Mouse (Mus musculus): ENCODE results near the gene Rimbp2. TPM values are rescaled to one million over a fixed set of nuclear protein-coding genes. Genes with fewer than 3 reads are reported as not detected.

Rimbp2 gene
- polyA plus RNA-seq, 2 experiments: 0.03 to 0.30 TPM

- TF ChIP-seq POLR2A (IDR thresholded peaks at IDR 0.05; ENCODE audit: borderline replicate concordance, extremely low read depth, insufficient read depth, insufficient read length): no peak
- no peak for ATAC-seq (ENCODE audit: low FRiP score, low read depth)
- H3K9me3 ChIP-seq (ENCODE audit: control insufficient read depth, low read length): no peaks in the 10 kb centered on the region
- no peaks in the 10 kb centered on the region for H3K4me1 ChIP-seq (ENCODE audit: control insufficient read depth, insufficient read depth, low read length)
- H3K4me3 ChIP-seq (replicated peaks; ENCODE audit: low read length): no peak overlapping the region
- WGBS: 69% methylated on average over 2 of the region's 2 CpGs
- no peak overlapping the region for H3K9ac ChIP-seq (ENCODE audit: low read depth, low read length, severe bottlenecking)
- H3K4me2 ChIP-seq (replicated peaks; ENCODE audit: low read depth, low read length, severe bottlenecking): no peak overlapping the region
- H3K36me3 ChIP-seq (ENCODE audit: control insufficient read depth, insufficient read depth, low read length): no peaks in the 10 kb centered on the region
- no peaks in the 10 kb centered on the region for H3K27me3 ChIP-seq (ENCODE audit: control insufficient read depth, insufficient read depth, low read length)
- DNase-seq (ENCODE audit: low spot score): no peak
- no peak overlapping the region for H3K27ac ChIP-seq (replicated peaks; ENCODE audit: low read depth, low read length)
Observed at GRCm38 (mm10) chr5:128776386-128776785, 176.9 kb downstream of the Rimbp2 start.

- no peak for DNase-seq (ENCODE audit: low spot score)
- TF ChIP-seq POLR2A (IDR thresholded peaks at IDR 0.05; ENCODE audit: borderline replicate concordance, extremely low read depth, insufficient read depth, insufficient read length): no peak
Observed at GRCm38 (mm10) chr5:128769026-128769631, 184.2 kb downstream of the Rimbp2 start.

GRCm38 (mm10) chr5:128761118-128761517 lies 192.2 kb downstream of the Rimbp2 start:
- Histone ChIP-seq H3K9ac (ENCODE audit: low read depth, low read length, severe bottlenecking) (no peak overlapping the region), H3K36me3 (ENCODE audit: control insufficient read depth, insufficient read depth, low read length) (no peaks in the 10 kb centered on the region), H3K4me3 (replicated peaks; ENCODE audit: low read length) (no peak overlapping the region), H3K4me1 (ENCODE audit: control insufficient read depth, insufficient read depth, low read length) (no peaks in the 10 kb centered on the region), H3K27ac (replicated peaks; ENCODE audit: low read depth, low read length) (no peak overlapping the region), H3K4me2 (replicated peaks; ENCODE audit: low read depth, low read length, severe bottlenecking) (no peak overlapping the region), H3K9me3 (ENCODE audit: control insufficient read depth, low read length) (0 out of 2 replicates have a peak, but pooled peaks cover 2% of the 10 kb centered on the region), H3K27me3 (ENCODE audit: control insufficient read depth, insufficient read depth, low read length) (no peaks in the 10 kb centered on the region)
- DNase-seq (ENCODE audit: low spot score) (no peak), ATAC-seq (ENCODE audit: low FRiP score, low read depth) (no peak)
- WGBS: 27% methylated on average over 7 of the region's 8 CpGs
- TF ChIP-seq POLR2A (IDR thresholded peaks at IDR 0.05; ENCODE audit: borderline replicate concordance, extremely low read depth, insufficient read depth, insufficient read length): no peak

More at GRCm38 (mm10) chr5:128769026-128769631, 184.2 kb downstream of the Rimbp2 start:
- no peak overlapping the region for H3K27ac ChIP-seq (replicated peaks; ENCODE audit: low read depth, low read length)
- peak overlapping the region; percentile 37 for H3K4me2 ChIP-seq (replicated peaks; ENCODE audit: low read depth, low read length, severe bottlenecking)
- no peaks in the 10 kb centered on the region for H3K9me3 ChIP-seq (ENCODE audit: control insufficient read depth, low read length)
- H3K36me3 ChIP-seq (ENCODE audit: control insufficient read depth, insufficient read depth, low read length): no peaks in the 10 kb centered on the region
- no peaks in the 10 kb centered on the region for H3K27me3 ChIP-seq (ENCODE audit: control insufficient read depth, insufficient read depth, low read length)
- 8% methylated on average over 10 of the region's 10 CpGs for WGBS
- peak; percentile 71 for ATAC-seq (ENCODE audit: low FRiP score, low read depth)
- H3K4me1 ChIP-seq (ENCODE audit: control insufficient read depth, insufficient read depth, low read length): no peaks in the 10 kb centered on the region; the same call in 1 of the 2 replicates
- H3K9ac ChIP-seq (ENCODE audit: low read depth, low read length, severe bottlenecking): no peak overlapping the region
- 0 out of 2 replicates have a peak overlapping the region, but pooled peaks have one; percentile 5 for H3K4me3 ChIP-seq (replicated peaks; ENCODE audit: low read length)

- Histone ChIP-seq H3K4me2 (replicated peaks; ENCODE audit: low read depth, low read length, severe bottlenecking) (no peak overlapping the region), H3K9ac (ENCODE audit: low read depth, low read length, severe bottlenecking) (no peak overlapping the region), H3K27ac (replicated peaks; ENCODE audit: low read depth, low read length) (no peak overlapping the region), H3K27me3 (ENCODE audit: control insufficient read depth, insufficient read depth, low read length) (no peaks in the 10 kb centered on the region), H3K36me3 (ENCODE audit: control insufficient read depth, insufficient read depth, low read length) (no peaks in the 10 kb centered on the region), H3K9me3 (ENCODE audit: control insufficient read depth, low read length) (no peaks in the 10 kb centered on the region), H3K4me3 (replicated peaks; ENCODE audit: low read length) (no peak overlapping the region), H3K4me1 (ENCODE audit: control insufficient read depth, insufficient read depth, low read length) (no peaks in the 10 kb centered on the region)
- ATAC-seq (ENCODE audit: low FRiP score, low read depth) (no peak), DNase-seq (ENCODE audit: low spot score) (no peak)
- WGBS: 85% methylated on average over 8 of the region's 8 CpGs
- TF ChIP-seq POLR2A (IDR thresholded peaks at IDR 0.05; ENCODE audit: borderline replicate concordance, extremely low read depth, insufficient read depth, insufficient read length): no peak
Observed at GRCm38 (mm10) chr5:128746261-128746660, 207.0 kb downstream of the Rimbp2 start.

- Histone ChIP-seq H3K4me2 (replicated peaks; ENCODE audit: low read depth, low read length, severe bottlenecking) (no peak overlapping the region), H3K27me3 (ENCODE audit: control insufficient read depth, insufficient read depth, low read length) (no peaks in the 10 kb centered on the region), H3K27ac (replicated peaks; ENCODE audit: low read depth, low read length) (no peak overlapping the region), H3K4me1 (ENCODE audit: control insufficient read depth, insufficient read depth, low read length) (no peaks in the 10 kb centered on the region), H3K9ac (ENCODE audit: low read depth, low read length, severe bottlenecking) (no peak overlapping the region), H3K9me3 (ENCODE audit: control insufficient read depth, low read length) (no peaks in the 10 kb centered on the region), H3K36me3 (ENCODE audit: control insufficient read depth, insufficient read depth, low read length) (no peaks in the 10 kb centered on the region), H3K4me3 (replicated peaks; ENCODE audit: low read length) (no peak overlapping the region)
- WGBS: 78% methylated on average over 9 of the region's 9 CpGs
- no peak for ATAC-seq (ENCODE audit: low FRiP score, low read depth)
- DNase-seq (ENCODE audit: low spot score): no peak
- no peak for TF ChIP-seq POLR2A (IDR thresholded peaks at IDR 0.05; ENCODE audit: borderline replicate concordance, extremely low read depth, insufficient read depth, insufficient read length)
Observed at GRCm38 (mm10) chr5:128745206-128745605, 208.1 kb downstream of the Rimbp2 start.

Data from limb, embryonic 14.5 days (tissue).